ENCODE assay signal across 12 mouse cellular contexts in the genomic region with DNA sequence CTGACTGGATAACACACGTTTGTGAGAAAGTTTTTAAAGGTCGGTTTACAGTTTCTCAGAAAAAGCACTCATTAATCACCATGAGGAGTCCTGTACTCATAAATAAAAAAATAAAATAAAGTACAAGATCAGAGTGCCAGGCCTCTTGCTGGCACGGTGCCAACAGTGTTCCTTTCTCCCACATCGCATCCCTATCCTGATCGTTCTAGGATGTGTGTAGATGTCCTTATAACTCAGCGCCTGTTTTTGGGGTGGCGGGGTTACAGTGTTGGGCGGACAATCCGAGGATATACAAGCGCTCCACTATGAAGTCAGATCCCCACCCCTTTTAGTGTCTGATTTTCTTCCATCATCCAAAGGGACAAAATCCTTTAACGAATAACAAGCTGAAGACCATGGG.
A peak's percentile ranks its signal among the peaks of the same experiment; 100 is the strongest.
DNase-seq lines count a peak whose midpoint lies in the region; ATAC-seq and TF ChIP-seq lines count a peak whose summit lies in the region.
"Had no signal": no experiment of that assay in that cellular context is flagged by ENCODE, and none has a peak within 500 bp of the region (broad histone marks: within the 10 kb centered on the region; RNA-seq: fewer than 3 reads in every experiment).

No protein-coding gene starts in this region.

- H3K4me1 ChIP-seq in kidney, embryonic 14.5 days (ENCODE audit: control insufficient read depth, insufficient read depth, low read length) = peaks cover 16% of the 10 kb centered on the region
- peaks cover 21% of the 10 kb centered on the region for H3K4me1 ChIP-seq in forebrain, embryonic 10.5 days

- no peaks in the 10 kb centered on the region for H3K27me3 ChIP-seq in kidney, embryonic 14.5 days (ENCODE audit: control insufficient read depth, insufficient read depth, low read length)
- H3K27me3 ChIP-seq in forebrain, embryonic 10.5 days (ENCODE audit: poor library complexity, severe bottlenecking) = no peaks in the 10 kb centered on the region
- H3K27me3 ChIP-seq: forebrain, embryonic 13.5 days; heart, embryonic 15.5 days had no signal

- peak overlapping the region; percentile 35 for H3K4me3 ChIP-seq in gastrocnemius, adult 2 months
- H3K4me3 ChIP-seq in kidney, embryonic 14.5 days (ENCODE audit: low read length) = no peak overlapping the region
- H3K4me3 ChIP-seq in forebrain, embryonic 10.5 days = no peak overlapping the region
- H3K4me3 ChIP-seq: forebrain, embryonic 13.5 days; heart, embryonic 15.5 days had no signal

- no peak for TF ChIP-seq CTCF in gastrocnemius, adult 2 months (IDR thresholded peaks at IDR 0.05)

- no peak overlapping the region for H3K4me2 ChIP-seq in kidney, embryonic 14.5 days (replicated peaks; ENCODE audit: low read depth, low read length)
- H3K4me2 ChIP-seq: forebrain, embryonic 13.5 days; heart, embryonic 15.5 days had no signal

- H3K9me3 ChIP-seq in kidney, embryonic 14.5 days (ENCODE audit: control insufficient read depth, low read length) = no peaks in the 10 kb centered on the region
- peaks cover 8% of the 10 kb centered on the region; the same call in 1 of the 2 replicates for H3K9me3 ChIP-seq in forebrain, embryonic 10.5 days
- H3K9me3 ChIP-seq: forebrain, embryonic 13.5 days; heart, embryonic 15.5 days had no signal

- peak overlapping the region; percentile 85 for H3K27ac ChIP-seq in gastrocnemius, adult 2 months
- no peak overlapping the region for H3K27ac ChIP-seq in kidney, embryonic 14.5 days (ENCODE audit: low read depth, low read length)
- H3K27ac ChIP-seq in forebrain, embryonic 10.5 days = no peak overlapping the region
- H3K27ac ChIP-seq: heart, embryonic 15.5 days; kidney, postnatal 0 days had no signal

- 74% methylated on average over 11 of the region's 11 CpGs for WGBS in kidney, embryonic 14.5 days
- WGBS in forebrain, embryonic 10.5 days = 94% methylated on average over 11 of the region's 11 CpGs

- no peak for ATAC-seq in kidney, embryonic 14.5 days (ENCODE audit: low FRiP score, low TSS enrichment)

- no peak overlapping the region for H3K9ac ChIP-seq in kidney, embryonic 14.5 days (ENCODE audit: low read depth, low read length)
- H3K9ac ChIP-seq: forebrain, embryonic 13.5 days; heart, embryonic 15.5 days had no signal

- intact Hi-C loops in gastrocnemius, adult 2 months (cut with DNase I) = loop anchor here (2.0 kb wide), 1 partner anchor 35 kb away; no protein-coding TSS in a partner anchor
- intact Hi-C loops in gastrocnemius, postnatal 36 days (cut with DNase I) = loop anchor here (5.0 kb wide), 1 partner anchor 99 kb away; no protein-coding TSS in a partner anchor

- no peak for DNase-seq in gastrocnemius, adult 2 months
- DNase-seq in gastrocnemius, postnatal 36 days = no peak
- peak; percentile 54 for DNase-seq in kidney, postnatal 10 days
- peak; percentile 67 for DNase-seq in testis, postnatal 10 days (ENCODE audit: low spot score)
- DNase-seq in testis, postnatal 14 days (ENCODE audit: low spot score) = no peak
- no peak for DNase-seq in forebrain, embryonic 10.5 days (ENCODE audit: extremely low spot score, low spot score)
- no peak for DNase-seq in thymus, postnatal 14 days
- DNase-seq: thymus, postnatal 4 days had no signal

- H3K36me3 ChIP-seq in kidney, embryonic 14.5 days (ENCODE audit: control insufficient read depth, insufficient read depth, low read length) = no peaks in the 10 kb centered on the region
- H3K36me3 ChIP-seq in forebrain, embryonic 10.5 days (replicated peaks) = peaks cover 7% of the 10 kb centered on the region
- H3K36me3 ChIP-seq: heart, embryonic 15.5 days had no signal

Comparison
In these comparisons a context has a peak if more than half of its experiments do, and no peak if none do; other contexts are left out.
1. DNase-seq: peak in kidney, postnatal 10 days (single experiment) and testis, postnatal 10 days (single experiment); none in gastrocnemius, adult 2 months (single experiment), gastrocnemius, postnatal 36 days (0 of 2), testis, postnatal 14 days (single experiment), forebrain, embryonic 10.5 days (single experiment) and thymus, postnatal 14 days (single experiment).